Mouse (Mus musculus) mesoderm, embryonic 11.5 days (tissue): ENCODE data around the gene Wnt9b.
"Not testable (repeated sequence)": the region's sequence is repeated elsewhere in the genome, so short reads cannot be mapped to it uniquely, and the experiment has no call there.

Experiments used
- DNase-seq: peaks from one replicate; pipeline ENCODE4 v3.0.0-alpha.2; 2012; ENCODE audit warnings: low read depth, low spot score

Gene Wnt9b

DNA sequence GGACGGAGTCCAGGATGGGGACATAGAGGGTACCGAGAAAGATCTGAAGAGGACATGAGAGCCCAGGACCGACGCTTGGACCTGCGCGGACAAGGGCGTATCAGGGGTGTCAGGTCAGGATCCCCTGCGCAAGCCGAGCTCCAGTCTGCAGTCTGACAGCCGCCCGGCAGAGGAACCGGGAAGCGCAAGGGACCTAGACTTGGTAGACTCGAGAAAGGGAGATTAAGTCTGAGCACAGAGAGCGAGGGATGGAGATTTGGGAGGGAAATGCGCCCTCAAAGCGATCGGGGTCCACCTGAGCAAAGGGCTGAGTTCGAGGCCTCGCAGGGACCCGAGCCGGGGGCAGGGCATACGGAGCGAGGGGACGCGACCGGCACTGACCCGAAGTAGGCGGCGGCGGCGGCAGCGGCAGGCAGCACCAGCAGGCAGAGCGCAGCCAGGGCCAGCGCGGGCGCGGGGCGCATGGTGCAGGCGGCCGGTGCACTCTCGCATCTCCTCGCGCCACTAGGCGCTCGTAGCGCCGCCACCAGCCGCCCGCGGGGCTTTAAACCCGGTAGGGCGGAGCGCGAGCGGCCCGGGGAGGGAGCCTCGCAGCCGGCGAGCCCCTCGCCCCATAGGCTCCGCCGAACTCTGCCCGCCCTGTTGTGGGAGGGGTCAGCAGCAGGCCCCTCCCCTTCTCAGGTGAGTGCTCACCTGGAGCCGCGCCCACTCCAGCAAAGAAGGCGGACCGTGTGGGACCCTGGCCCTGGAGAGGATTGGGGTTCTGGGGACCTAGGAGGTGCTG is at the start of gene Wnt9b:
TSS of gene Wnt9b (minus strand) at position 516 of the 784 bp plus-strand sequence.
- no peak for DNase-seq

DNA sequence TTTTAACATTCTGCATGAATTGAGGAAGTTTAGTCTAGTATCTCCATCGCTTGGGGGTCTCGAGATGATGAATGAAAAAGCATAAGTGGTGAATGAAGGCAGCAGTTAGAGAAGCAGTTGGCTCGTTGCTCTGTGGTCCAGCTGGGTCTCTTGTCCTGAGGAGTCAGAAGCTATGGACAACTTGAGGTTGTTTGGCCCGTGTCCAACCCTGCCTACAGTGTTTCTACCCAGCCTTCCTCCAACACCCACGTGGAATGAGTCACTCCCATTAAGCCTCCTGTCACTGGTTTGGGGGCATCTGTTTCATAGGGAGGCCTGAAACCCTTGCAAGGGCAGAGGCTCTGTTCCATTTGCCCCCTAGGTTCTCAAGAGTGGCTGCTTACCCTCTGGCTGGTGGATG is 40.3 kb upstream of the Wnt9b start:
- DNase-seq = no peak

DNA sequence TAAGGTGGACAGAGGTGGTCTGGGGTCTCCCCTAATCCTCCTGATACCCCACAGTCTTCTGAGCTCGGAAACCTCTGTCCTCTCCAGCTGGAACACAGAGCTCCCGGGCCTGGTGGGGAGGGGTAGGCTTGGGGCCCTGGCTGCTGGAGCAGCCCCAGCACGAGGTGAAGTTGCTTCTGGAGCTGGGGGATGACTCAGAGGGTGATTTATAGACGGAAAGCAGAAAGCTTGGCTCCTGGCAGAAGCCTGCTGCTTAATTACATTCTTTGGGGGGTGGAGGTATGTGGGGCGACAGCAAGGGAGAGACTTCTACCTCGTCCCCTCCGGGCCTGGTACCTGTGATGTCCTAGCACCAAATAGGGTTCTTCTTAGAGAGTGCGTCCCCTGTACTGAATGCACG is 30.5 kb upstream of the Wnt9b start:
- peak; percentile 43 for DNase-seq

DNA sequence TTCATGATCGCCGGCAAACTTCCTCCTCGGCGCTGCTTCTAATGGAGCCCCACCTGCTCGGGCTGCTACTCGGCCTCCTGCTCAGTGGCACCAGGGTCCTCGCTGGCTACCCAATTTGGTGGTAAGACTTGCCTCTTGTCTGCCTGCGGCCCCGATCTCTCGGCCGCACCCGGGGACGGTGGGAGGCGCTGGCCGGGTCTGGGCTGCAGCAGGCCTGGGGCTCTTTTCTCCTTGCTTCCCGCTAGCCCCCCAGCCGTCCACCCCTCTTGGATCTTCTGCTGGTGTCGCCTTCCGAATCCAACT is 24.6 kb upstream of the Wnt9b start:
- no peak for DNase-seq

DNA sequence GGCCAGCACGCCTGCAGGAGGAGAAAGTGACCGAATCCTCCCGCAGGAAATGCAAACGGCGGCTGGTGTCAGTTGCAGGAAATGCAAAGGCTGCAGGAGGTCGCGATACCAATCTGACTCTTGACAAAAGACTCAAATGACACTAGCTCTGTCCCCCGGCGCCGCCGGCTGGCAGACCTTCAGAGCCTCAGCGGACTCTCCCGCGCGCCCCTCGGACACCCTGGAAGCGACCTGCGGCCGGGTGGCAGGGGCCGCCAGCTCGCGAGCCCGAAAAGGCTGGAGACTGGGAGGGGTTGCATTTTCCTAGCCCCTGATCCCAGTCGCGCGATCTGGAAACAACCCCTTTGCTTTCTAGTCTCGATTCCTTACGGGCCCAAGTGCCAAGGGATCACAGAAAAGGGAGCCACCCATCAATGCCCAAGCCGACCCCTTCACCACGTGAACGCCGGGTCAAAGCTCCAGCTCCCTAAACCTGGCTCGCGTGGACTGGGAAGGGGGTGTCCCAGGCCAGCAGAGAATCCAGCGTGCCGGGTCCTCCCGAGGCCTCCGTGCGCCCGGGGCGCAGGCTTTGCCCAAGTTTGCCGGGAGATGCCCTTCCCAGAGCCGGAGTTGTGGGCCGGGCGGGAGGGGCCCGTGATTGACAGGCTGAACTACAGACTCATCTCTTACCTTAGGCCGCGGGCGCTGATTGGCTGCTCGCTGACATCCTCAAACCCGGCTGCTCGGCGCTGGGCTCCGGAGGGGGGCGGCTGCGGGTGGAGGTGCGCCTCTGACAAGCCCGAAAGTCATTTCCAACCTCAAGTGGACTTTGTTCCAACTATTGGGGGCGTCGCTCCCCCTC is 24.0 kb upstream of the Wnt9b start, which contains the start of gene Wnt3:
TSS of gene Wnt3 (plus strand) at position 764 of the 841 bp plus-strand sequence.
- peak; percentile 47 for DNase-seq

DNA sequence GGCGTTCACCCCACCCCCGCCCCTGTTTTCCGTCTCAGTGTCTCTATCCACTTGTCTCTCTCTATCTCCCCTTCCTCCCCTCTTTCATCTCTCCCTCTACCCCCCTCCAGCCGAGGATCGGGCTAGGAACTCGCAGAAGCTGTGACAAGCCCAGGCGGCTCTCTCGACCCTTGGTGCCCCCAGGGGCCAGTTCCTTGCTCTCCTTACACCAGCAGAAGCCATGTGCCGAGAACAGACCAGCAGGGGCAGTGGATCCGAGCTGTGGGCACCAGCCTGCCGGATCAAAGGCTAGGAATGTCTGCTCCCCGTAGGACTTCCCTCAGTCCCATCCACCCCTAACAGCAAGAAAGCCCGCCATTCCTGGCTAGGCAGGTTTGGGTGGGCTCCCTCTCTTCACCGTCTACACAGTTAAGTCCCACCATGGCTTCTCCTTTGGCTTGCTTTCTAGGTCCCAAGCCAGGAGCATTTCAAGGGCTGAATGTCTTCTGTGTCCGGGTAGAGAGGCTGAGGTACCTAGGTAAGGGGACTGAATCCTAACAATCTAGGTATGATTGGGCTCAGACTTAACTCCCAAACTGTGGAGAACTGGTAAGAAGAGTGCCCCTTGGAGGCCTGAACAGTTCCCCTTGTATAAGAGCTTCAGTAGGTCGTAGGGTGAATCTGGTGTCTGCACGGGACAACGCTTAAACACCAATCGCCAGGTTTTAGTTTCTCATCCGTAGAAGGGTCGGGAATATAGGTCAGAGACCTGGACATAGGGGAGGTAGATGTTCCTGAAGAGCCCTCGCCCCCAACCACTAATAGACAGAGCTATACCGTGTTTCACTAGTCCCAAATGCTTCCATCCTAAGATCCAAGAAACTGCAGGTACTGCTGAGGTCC is 23.1 kb upstream of the Wnt9b start:
- no peak for DNase-seq

DNA sequence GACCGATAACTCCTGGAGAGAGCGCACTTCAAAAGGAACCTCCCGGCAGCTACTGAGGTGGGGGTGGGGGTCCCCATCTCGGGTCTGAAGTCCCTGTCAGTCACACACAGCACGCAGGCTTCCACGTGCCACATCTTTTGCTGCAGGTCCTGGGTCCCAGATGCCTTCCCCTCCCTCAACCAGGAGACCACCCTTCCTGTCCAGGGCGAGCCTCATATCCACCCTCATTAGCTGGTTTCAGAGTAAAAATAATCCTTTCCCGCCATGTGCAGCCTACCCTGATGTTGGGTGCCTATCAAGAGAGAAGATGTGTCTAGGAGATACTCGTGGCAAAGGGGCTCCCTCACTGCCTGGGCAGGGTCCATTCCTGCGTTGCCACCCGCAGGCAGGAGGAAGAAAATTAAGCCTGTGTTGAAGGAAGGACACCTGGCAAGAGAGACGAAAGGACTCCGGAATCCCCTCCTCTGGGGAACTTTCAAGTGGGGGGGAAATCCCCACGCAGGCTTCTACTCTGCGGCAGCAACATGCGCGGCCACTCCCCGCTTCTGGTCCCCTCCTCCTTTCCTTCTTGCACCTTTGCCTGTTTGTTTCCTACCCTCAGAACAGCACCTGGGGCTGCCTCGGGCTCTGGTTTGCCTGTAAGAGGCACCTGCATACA is 21.7 kb upstream of the Wnt9b start:
- DNase-seq = no peak

DNA sequence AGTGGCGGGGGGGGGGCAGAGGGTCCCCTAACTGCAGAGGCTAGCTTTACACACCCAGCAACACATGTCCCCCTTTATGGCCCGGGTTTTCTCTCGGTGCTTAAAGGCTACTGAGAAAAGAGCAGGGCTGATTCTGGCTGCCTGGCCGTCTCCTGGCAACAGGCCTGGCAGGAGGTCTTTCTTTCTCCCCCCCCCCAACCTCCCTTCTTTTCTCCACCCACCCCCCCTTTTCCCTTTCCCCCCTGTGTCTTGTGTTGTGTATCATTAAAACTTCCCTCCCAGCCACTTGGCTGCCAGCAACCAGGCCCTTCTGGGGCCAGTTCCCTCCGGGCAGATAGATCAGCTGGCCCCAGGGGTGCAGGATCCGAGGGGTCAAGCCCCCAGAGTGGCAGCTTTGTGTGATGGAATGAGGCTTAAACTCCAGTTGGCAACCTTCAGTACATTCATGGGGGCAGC is 16.0 kb upstream of the Wnt9b start:
- DNase-seq = peak; percentile 58

DNA sequence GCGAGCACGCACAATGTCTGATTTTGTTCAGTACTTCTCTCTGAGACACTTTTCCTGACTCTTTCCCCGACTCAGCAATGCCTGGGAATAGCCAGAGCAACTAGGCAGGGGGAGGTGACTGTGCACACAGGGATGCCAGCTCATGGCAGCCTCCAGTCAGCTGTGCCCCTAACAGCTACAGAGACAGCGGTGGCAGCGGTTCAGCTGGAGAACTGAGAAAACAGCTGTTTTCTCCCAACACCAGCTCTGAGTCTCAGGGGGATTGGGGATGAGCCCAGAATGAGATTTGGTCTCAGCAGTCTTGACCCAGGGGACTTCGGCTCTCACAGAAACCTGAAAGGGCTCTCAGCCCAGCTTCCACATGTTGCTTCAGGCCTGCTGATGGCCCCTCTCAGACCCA is 15.0 kb upstream of the Wnt9b start:
- no peak for DNase-seq

DNA sequence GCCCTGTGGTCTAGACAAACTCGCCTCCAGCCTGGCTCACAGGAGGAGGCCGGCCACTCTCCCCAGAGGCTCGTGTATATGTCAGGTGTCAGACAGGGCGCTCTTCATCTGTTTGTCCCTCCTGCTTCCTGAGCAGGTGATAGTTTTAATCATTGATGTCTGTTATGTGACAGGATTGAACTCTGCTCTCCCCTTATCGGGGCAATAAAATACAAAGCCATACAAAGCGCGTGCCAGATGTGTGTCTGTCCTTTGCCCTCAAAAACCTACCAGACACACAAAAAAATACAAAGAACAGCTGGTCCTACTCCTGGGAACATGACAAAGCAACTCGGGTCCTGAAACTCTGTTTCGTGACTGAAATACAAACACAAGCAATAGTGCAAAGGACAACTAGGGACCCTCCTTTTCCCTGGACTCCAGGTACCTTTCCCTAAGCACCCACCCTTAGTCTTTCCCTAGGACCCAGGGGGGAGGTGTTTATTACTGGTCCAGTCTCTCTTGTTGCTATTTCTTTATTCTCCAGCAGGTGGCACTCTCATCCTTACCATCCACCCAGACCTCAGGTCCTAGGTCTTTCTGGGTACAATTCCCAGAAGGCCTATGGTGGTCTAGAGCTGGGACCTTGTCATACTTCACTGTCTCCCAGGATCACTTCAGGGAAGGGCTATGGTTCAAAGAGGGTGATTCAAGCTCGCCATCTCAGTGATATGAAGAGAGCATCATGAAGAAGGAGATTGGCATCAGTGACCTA is 14.0 kb upstream of the Wnt9b start:
- peak; percentile 86 for DNase-seq

DNA sequence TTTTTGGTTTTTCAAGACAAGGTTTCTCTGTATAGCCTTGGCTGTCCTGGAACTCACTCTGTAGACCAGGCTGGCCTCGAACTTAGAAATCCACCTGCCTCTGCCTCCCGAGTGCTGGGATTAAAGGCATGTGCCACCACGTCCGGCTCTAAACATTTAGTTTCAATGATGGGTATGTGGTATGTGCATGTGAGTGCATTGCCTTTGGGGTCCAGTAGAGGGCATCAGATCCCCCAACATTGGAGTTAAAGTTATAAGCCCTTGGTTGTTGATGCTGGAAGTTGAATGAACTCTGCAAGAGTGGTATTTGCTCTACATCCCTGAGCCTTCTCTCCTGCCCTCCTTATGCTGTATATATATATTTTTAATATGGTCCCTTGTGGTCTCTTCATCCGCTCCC is 11.3 kb upstream of the Wnt9b start:
- DNase-seq = not testable (repeated sequence)

DNA sequence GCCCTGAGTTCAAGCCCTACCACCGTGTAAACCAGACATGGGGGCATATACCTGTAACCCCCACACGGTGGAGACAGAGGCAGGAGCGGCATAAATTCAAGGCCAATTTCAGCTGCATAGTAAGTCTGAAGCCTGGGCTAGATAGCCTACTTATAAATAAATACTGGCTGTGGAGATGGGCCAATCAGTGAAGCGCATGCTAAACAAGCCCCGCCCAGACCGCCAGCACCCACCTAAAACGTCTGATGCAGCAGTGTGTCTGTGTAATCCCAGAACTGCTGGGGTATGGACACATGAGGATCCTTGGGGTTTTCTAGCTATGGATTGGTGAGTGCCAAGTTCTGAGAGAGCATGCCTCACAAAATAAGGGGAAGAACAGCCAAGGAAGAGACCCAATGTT is 10.5 kb upstream of the Wnt9b start:
- DNase-seq = no peak

DNA sequence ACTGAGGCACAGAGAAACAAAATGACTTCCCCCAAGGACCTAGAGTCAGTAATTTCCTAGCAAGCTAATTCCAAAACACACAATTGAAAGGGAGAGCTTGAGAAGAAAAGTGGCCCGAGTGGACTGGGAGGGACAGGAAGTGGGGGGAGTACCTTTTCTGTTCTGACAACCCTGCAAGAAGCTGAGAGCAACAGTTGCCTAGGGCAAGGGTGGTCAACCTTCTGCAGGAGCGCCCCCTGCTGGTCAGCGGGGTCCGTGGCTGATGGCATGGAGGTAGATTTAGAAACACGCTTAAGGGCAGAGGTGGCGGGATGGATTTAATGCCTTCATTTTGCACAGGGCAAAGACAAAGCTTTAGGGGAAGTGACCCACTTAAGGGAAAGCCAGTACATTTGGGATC is 9.1 kb upstream of the Wnt9b start:
- peak; percentile 73 for DNase-seq

DNA sequence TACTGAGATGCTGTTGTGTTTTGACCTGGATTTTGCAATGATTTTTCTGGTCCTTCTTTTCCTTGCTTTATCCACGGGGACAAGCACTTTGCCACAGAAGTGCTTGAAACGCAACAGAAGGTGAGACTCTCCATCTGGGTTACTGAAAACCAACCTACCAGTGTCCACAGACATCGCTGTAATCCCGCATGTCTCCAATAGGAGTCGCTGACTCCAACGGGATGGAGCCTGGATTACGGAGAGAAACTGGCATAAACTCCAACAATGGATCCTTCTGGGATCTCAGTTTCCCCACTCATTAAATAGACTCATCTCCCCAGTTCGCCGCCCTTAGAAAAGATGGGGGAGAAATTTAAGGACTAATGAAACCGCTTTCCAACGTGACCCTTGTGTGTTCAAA is 8.4 kb upstream of the Wnt9b start:
- no peak for DNase-seq

DNA sequence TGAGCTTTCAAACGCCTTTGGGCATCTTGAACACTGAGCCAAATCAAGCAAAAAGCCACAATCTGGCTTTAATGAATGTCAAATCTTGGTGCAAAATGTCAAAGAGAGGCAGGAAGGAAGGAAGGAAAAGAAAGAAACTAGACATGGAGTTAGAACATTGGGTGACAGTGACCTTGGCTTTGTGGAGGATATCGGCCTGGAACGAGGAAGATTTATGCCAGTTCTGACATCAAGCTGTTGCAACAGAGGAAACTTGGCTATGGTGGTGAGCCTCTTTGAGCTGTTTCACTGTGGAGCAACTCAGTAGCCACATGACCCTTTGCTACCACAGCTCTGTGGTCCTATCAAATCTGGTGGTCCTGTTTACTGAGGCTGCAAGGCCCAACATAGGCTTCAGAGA is 991 bp upstream of the Wnt9b start:
- no peak for DNase-seq

DNA sequence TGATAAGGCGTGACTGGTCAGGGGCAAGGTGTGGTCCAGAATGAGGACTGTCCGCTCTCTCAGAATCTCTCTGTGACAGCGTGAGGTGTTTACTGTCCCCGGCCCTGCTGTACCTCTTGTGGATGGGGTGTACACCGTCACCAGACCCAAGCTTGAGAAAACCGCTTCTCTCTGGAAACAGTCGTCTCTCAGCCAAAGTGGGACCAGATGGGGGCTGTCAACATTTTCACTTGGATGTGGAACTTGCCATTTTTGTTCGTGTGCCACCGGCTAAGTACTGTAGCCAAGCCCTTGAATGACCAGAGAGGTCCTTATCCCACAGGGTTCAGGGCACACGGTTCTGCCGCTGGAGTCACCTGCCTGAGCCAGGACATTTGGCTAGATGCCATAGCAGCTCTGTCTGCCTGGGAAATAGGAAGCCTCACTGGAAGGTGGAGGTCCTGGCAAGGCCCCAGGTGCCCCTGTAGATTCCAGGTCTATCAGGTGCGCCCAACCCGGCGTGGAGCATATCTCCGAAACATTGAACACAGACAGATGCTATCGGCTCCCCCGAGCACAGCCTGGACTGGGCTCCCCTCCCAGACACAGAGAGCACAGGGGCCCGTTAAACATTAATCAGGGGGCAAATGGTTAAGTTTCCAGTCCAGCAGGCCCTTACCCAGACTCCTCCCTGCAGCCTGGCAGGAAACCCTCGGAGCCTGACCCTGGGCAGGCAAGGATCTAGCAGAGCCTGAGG is 14.4 kb downstream of the Wnt9b start:
- DNase-seq = no peak

DNA sequence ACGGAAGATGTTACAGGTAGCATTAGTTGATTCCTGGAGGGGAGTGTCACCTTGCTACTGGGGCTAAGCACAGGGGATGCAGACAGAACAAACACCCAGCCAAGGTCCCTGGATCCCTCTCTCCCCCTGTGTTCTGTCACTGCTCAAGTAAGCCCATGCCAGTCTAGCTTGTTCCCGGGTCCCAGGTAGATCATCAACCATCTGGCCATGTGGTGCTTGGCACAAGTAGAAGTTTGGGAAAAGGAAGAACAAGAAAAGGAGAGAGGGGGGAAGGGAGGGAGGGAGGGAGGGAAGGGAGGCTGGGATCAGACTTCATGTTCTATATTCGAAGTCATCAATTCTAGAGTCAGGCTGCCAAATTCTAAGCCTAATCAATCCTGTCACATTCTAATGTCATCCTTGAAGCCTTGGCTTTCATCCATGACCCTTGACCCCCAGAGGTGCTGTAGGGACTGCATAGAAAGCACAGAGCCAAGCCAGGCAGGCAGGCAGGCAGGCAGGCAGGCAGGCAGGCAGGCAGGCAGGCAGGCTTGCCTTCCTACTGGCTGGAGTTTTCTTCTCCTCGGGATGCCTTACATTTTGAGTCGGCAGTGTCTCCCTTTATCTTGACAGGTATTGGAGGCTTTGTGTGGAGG is 15.1 kb downstream of the Wnt9b start:
- no peak for DNase-seq

DNA sequence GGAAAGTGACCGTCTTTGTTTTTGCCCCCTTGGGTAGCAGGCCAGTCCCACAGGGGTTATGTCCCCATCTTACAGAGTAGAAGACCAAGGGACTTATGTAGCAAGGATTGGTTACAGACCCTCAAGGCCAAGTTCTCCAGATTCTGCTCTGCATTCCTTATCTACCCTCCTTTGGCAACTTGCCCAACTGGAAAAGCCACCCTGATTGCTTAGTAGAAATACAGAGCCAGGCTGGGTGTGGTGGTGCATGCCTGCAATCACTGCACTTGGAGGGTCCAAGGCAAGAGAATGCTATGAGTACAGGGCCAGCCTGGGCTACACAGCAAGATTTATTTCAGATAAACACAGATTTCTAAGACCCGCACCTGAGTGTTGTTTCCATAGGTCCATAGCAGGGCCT is 15.7 kb downstream of the Wnt9b start:
- no peak for DNase-seq

DNA sequence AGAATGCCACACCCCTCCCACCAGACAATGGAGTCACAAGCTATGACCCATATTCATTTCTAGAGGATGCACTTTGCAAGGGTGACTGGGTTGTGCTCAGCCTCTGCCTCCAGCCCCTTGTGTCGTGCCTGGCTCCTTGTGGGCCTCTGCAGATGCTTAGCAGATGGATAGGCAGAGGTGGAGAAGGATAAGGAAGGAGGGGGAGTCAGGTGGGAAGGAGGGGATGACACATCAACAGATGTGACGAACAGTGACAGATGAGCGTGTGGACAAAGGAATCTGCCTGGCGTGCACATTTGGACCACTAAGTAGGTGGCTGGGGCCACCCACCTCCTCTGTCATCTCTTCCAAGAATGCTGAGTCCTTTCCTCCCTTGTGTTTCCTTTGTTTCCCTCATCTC is 16.6 kb downstream of the Wnt9b start:
- DNase-seq = no peak

DNA sequence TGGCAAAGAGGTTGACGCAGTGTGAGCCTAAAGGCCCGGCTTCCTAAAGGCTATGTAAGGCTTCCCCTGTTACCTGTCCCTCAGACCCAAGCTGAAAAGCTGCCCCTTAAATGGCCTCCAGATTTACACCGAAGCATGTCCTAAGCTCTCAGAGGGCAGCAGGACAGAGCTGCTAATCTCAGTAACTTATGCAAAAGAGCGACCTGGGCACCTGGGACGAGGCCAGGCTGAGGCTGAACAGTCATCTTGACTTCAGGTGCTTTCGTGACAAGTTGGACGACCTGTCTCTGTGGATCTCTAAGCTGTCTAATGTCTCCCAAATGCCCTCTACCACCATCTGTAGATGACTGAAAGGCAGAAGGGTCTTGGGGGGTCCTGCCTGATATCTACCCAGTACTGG is 17.3 kb downstream of the Wnt9b start:
- no peak for DNase-seq
